8 mouse cellular contexts compared by ENCODE assay signal in genomic region chr17:25861704-25862612, GRCm38 (mm10). TPM values are rescaled to one million over a fixed set of nuclear protein-coding genes. Genes with fewer than 3 reads are reported as not detected.
A peak's percentile ranks its signal among the peaks of the same experiment; 100 is the strongest.
DNase-seq lines count a peak whose midpoint lies in the region; ATAC-seq and TF ChIP-seq lines count a peak whose summit lies in the region.

No protein-coding gene starts in this region.

- H3K9ac ChIP-seq in heart, embryonic 13.5 days: peak overlapping the region; percentile 89
- peak overlapping the region; percentile 95 for H3K9ac ChIP-seq in forebrain, embryonic 15.5 days (replicated peaks)
- H3K9ac ChIP-seq in liver, embryonic 15.5 days: peak overlapping the region; percentile 75

- no peaks in the 10 kb centered on the region for H3K9me3 ChIP-seq in heart, embryonic 13.5 days
- no peaks in the 10 kb centered on the region for H3K9me3 ChIP-seq in E14TG2a.4 (ENCODE audit: low read length)
- no peaks in the 10 kb centered on the region for H3K9me3 ChIP-seq in forebrain, embryonic 15.5 days
- H3K9me3 ChIP-seq in liver, embryonic 15.5 days (replicated peaks): no peaks in the 10 kb centered on the region

- no peaks in the 10 kb centered on the region for H3K27me3 ChIP-seq in heart, embryonic 13.5 days (replicated peaks)
- no peaks in the 10 kb centered on the region; the same call in 1 of the 2 replicates for H3K27me3 ChIP-seq in E14TG2a.4 (ENCODE audit: insufficient read depth, low read length)
- H3K27me3 ChIP-seq in forebrain, embryonic 15.5 days: no peaks in the 10 kb centered on the region
- H3K27me3 ChIP-seq in liver, embryonic 15.5 days: no peaks in the 10 kb centered on the region

- TF ChIP-seq CTCF in E14TG2a.4 (conservative IDR thresholded peaks at IDR 0.05; ENCODE audit: low read length): no peak

- peaks cover 31% of the 10 kb centered on the region for H3K36me3 ChIP-seq in heart, embryonic 13.5 days
- peaks cover 31% of the 10 kb centered on the region for H3K36me3 ChIP-seq in E14TG2a.4 (ENCODE audit: insufficient read depth, low read length)
- no peaks in the 10 kb centered on the region for H3K36me3 ChIP-seq in forebrain, embryonic 15.5 days
- peaks cover 20% of the 10 kb centered on the region for H3K36me3 ChIP-seq in liver, embryonic 15.5 days (replicated peaks)

- H3K4me2 ChIP-seq in heart, embryonic 13.5 days: peak overlapping the region; percentile 94
- H3K4me2 ChIP-seq in forebrain, embryonic 15.5 days (replicated peaks): peak overlapping the region; percentile 63
- peak overlapping the region; percentile 98 for H3K4me2 ChIP-seq in liver, embryonic 15.5 days

- ATAC-seq in heart, embryonic 13.5 days (ENCODE audit: extremely low read depth, insufficient number of reproducible peaks, low FRiP score, low TSS enrichment): no peak
- peak; percentile 44; the same call in 1 of the 2 replicates for ATAC-seq in forebrain, embryonic 15.5 days (replicated peaks)
- ATAC-seq in liver, embryonic 15.5 days (ENCODE audit: insufficient read depth): peak; percentile 12; the same call in 1 of the 2 replicates

- peaks cover 29% of the 10 kb centered on the region for H3K4me1 ChIP-seq in heart, embryonic 13.5 days
- peaks cover 42% of the 10 kb centered on the region for H3K4me1 ChIP-seq in E14TG2a.4 (replicated peaks; ENCODE audit: low read depth, low read length)
- peaks cover 25% of the 10 kb centered on the region for H3K4me1 ChIP-seq in forebrain, embryonic 15.5 days
- peaks cover 48% of the 10 kb centered on the region for H3K4me1 ChIP-seq in liver, embryonic 15.5 days (replicated peaks)

- peak overlapping the region; percentile 74 for H3K4me3 ChIP-seq in heart, embryonic 13.5 days
- H3K4me3 ChIP-seq in E14TG2a.4 (replicated peaks; ENCODE audit: low read length): peak overlapping the region; percentile 88
- H3K4me3 ChIP-seq in forebrain, embryonic 15.5 days: peak overlapping the region; percentile 73
- peak overlapping the region; percentile 80 for H3K4me3 ChIP-seq in liver, embryonic 15.5 days (replicated peaks)

- WGBS in heart, embryonic 13.5 days: 10% methylated on average over 6 of the region's 6 CpGs
- 12% methylated on average over 6 of the region's 6 CpGs for WGBS in forebrain, embryonic 15.5 days
- 7% methylated on average over 6 of the region's 6 CpGs for WGBS in liver, embryonic 15.5 days (ENCODE audit: insufficient replicate concordance)

- no peak for DNase-seq in heart, adult 18-20 months
- no peak for DNase-seq in frontal cortex, postnatal 14 days (ENCODE audit: low spot score in 2 of 2)
- no peak for DNase-seq in layer of hippocampus, adult 9-11 months
- no peak for DNase-seq in cerebellum, adult 9-10 months

- H3K27ac ChIP-seq in heart, embryonic 13.5 days (replicated peaks): peak overlapping the region; percentile 75
- peak overlapping the region; percentile 88 for H3K27ac ChIP-seq in forebrain, embryonic 15.5 days (replicated peaks)
- H3K27ac ChIP-seq in liver, embryonic 15.5 days (replicated peaks): peak overlapping the region; percentile 68

RNA-seq across cellular contexts. Expression of gene Wdr90, which starts 0.7 kb away (rescaled TPM):
- polyA plus RNA-seq in heart, embryonic 13.5 days (2015; fragmentation: Nextera tagmentation; extraction: Ambion mirVana): 12.3 and 15.1 TPM in 2 replicates
- 1 to 10 TPM; 1.0 to 2.3 TPM for total RNA-seq in heart, adult 18-20 months (2021)
- polyA plus RNA-seq in forebrain, embryonic 15.5 days (2015; fragmentation: Nextera tagmentation; extraction: Ambion mirVana): 18.8 and 24.8 TPM in 2 replicates
- 8.1 and 9.3 TPM in 2 replicates for polyA plus RNA-seq in liver, embryonic 15.5 days (2015; fragmentation: Nextera tagmentation; extraction: Ambion mirVana)

RNA-seq across cellular contexts. Expression of gene Mcrip2, which starts 6.6 kb away (rescaled TPM):
- polyA plus RNA-seq in heart, embryonic 13.5 days (2015; fragmentation: Nextera tagmentation; extraction: Ambion mirVana): 159 and 173 TPM in 2 replicates
- total RNA-seq in heart, adult 18-20 months (2021): 100 to 1,000 TPM; 283 to 318 TPM
- polyA plus RNA-seq in forebrain, embryonic 15.5 days (2015; fragmentation: Nextera tagmentation; extraction: Ambion mirVana): 14.4 and 16.7 TPM in 2 replicates
- polyA plus RNA-seq in liver, embryonic 15.5 days (2015; fragmentation: Nextera tagmentation; extraction: Ambion mirVana): 37.3 and 39.3 TPM in 2 replicates

RNA-seq across cellular contexts. Expression of gene Mettl26, which starts 12.9 kb away (rescaled TPM):
- 35.7 and 43.2 TPM in 2 replicates for polyA plus RNA-seq in heart, embryonic 13.5 days (2015; fragmentation: Nextera tagmentation; extraction: Ambion mirVana)
- total RNA-seq in heart, adult 18-20 months (2021): 10 to 100 TPM; 11.8 to 15.2 TPM
- polyA plus RNA-seq in forebrain, embryonic 15.5 days (2015; fragmentation: Nextera tagmentation; extraction: Ambion mirVana): 61.8 and 62.0 TPM in 2 replicates
- 46.4 and 49.4 TPM in 2 replicates for polyA plus RNA-seq in liver, embryonic 15.5 days (2015; fragmentation: Nextera tagmentation; extraction: Ambion mirVana)

RNA-seq across cellular contexts. Expression of gene Rhot2, which starts 17.3 kb away (rescaled TPM):
- polyA plus RNA-seq in heart, embryonic 13.5 days (2015; fragmentation: Nextera tagmentation; extraction: Ambion mirVana): 18.3 and 22.1 TPM in 2 replicates
- 100 to 1,000 TPM; 138 to 140 TPM for total RNA-seq in heart, adult 18-20 months (2021)
- polyA plus RNA-seq in forebrain, embryonic 15.5 days (2015; fragmentation: Nextera tagmentation; extraction: Ambion mirVana): 15.2 and 16.1 TPM in 2 replicates
- 10.8 and 12.6 TPM in 2 replicates for polyA plus RNA-seq in liver, embryonic 15.5 days (2015; fragmentation: Nextera tagmentation; extraction: Ambion mirVana)

RNA-seq across cellular contexts. Expression of gene Wfikkn1, which starts 18.7 kb away (rescaled TPM):
- polyA plus RNA-seq in heart, embryonic 13.5 days (2015; fragmentation: Nextera tagmentation; extraction: Ambion mirVana): 0.23 and 0.38 TPM in 2 replicates
- under 1 TPM; 0.21 to 0.50 TPM for total RNA-seq in heart, adult 18-20 months (2021)
- 0.55 and 0.60 TPM in 2 replicates for polyA plus RNA-seq in forebrain, embryonic 15.5 days (2015; fragmentation: Nextera tagmentation; extraction: Ambion mirVana)
- polyA plus RNA-seq in liver, embryonic 15.5 days (2015; fragmentation: Nextera tagmentation; extraction: Ambion mirVana): 0.35 and 0.59 TPM in 2 replicates
